Comparison of ENCODE assay signal across 10 mouse cellular contexts in genomic region chr3:122120217-122120616, GRCm38 (mm10).
A peak's percentile ranks its signal among the peaks of the same experiment; 100 is the strongest.
DNase-seq lines count a peak whose midpoint lies in the region; ATAC-seq and TF ChIP-seq lines count a peak whose summit lies in the region.
"Had no signal": no experiment of that assay in that cellular context is flagged by ENCODE, and none has a peak within 500 bp of the region (broad histone marks: within the 10 kb centered on the region; RNA-seq: fewer than 3 reads in every experiment).

No protein-coding gene starts in this region.

- H3K27ac ChIP-seq in cerebellum, adult 2 months (ENCODE audit: insufficient read depth, low read length), result peak overlapping the region; percentile 51; the same call in 1 of the 2 replicates
- peak overlapping the region; percentile 84 for H3K27ac ChIP-seq in heart, postnatal 0 days (ENCODE audit: low read depth)
- 0 out of 2 replicates have a peak overlapping the region, but pooled peaks have one; percentile 7 for H3K27ac ChIP-seq in limb, embryonic 13.5 days
- H3K27ac ChIP-seq: hindbrain, embryonic 13.5 days; macrophage had no signal

- no peak for TF ChIP-seq POLR2A in cerebellum, adult 2 months (IDR thresholded peaks at IDR 0.05; ENCODE audit: borderline replicate concordance, insufficient read depth, low read length)

- H3K9me3 ChIP-seq in heart, postnatal 0 days (replicated peaks; ENCODE audit: control insufficient read depth, low read length), result no peaks in the 10 kb centered on the region
- H3K9me3 ChIP-seq in limb, embryonic 13.5 days, result no peaks in the 10 kb centered on the region
- H3K9me3 ChIP-seq: hindbrain, embryonic 13.5 days had no signal

- no peak for TF ChIP-seq CTCF in cerebellum, adult 2 months (IDR thresholded peaks at IDR 0.05; ENCODE audit: borderline replicate concordance, insufficient read depth, low read depth, low read length)
- no peak for TF ChIP-seq CTCF in heart, postnatal 0 days (IDR thresholded peaks at IDR 0.05; ENCODE audit: low read depth)

- ATAC-seq in heart, postnatal 0 days (ENCODE audit: insufficient read depth, low read depth), result peak; percentile 42
- ATAC-seq in limb, embryonic 13.5 days (ENCODE audit: low FRiP score, low read depth), result no peak
- no peak for ATAC-seq in erythroid progenitor cell, adult 5-6 weeks (replicated peaks; ENCODE audit: low FRiP score, poor library complexity, severe bottlenecking)

- no peaks in the 10 kb centered on the region for H3K36me3 ChIP-seq in heart, postnatal 0 days (replicated peaks; ENCODE audit: control insufficient read depth, insufficient read depth, low read length)
- no peaks in the 10 kb centered on the region for H3K36me3 ChIP-seq in limb, embryonic 13.5 days
- H3K36me3 ChIP-seq: hindbrain, embryonic 13.5 days had no signal

- no peaks in the 10 kb centered on the region for H3K27me3 ChIP-seq in cerebellum, adult 2 months (ENCODE audit: control insufficient read depth, insufficient read depth, low read length)
- H3K27me3 ChIP-seq in heart, postnatal 0 days (ENCODE audit: control insufficient read depth, insufficient read depth, low read length), result no peaks in the 10 kb centered on the region
- no peaks in the 10 kb centered on the region for H3K27me3 ChIP-seq in limb, embryonic 13.5 days
- H3K27me3 ChIP-seq: hindbrain, embryonic 13.5 days had no signal

- H3K4me2 ChIP-seq in heart, postnatal 0 days (ENCODE audit: low read depth, low read length), result no peak overlapping the region
- H3K4me2 ChIP-seq in limb, embryonic 13.5 days (replicated peaks), result no peak overlapping the region
- H3K4me2 ChIP-seq: hindbrain, embryonic 13.5 days had no signal

- H3K9ac ChIP-seq in heart, postnatal 0 days (replicated peaks; ENCODE audit: low read depth, low read length), result no peak overlapping the region
- no peak overlapping the region for H3K9ac ChIP-seq in limb, embryonic 13.5 days
- H3K9ac ChIP-seq: hindbrain, embryonic 13.5 days had no signal

- TF ChIP-seq EP300 in heart, postnatal 0 days (IDR thresholded peaks at IDR 0.05; ENCODE audit: low read depth), result peak; percentile 90

- WGBS in cerebellum, adult 2 months, result 85% methylated on average over 7 of the region's 7 CpGs
- WGBS in heart, postnatal 0 days, result 67% methylated on average over 7 of the region's 7 CpGs
- WGBS in limb, embryonic 13.5 days, result 73% methylated on average over 7 of the region's 7 CpGs

- no peaks in the 10 kb centered on the region for H3K4me1 ChIP-seq in cerebellum, adult 2 months (ENCODE audit: control insufficient read depth, insufficient read depth, low read length)
- H3K4me1 ChIP-seq in heart, postnatal 0 days (ENCODE audit: control insufficient read depth, insufficient read depth), result peaks cover 8% of the 10 kb centered on the region; the same call in 1 of the 2 replicates
- H3K4me1 ChIP-seq in limb, embryonic 13.5 days, result peaks cover 19% of the 10 kb centered on the region

- DNase-seq in cerebellum, adult 2 months, result no peak
- DNase-seq in cerebellum, adult 9-11 months, result no peak
- DNase-seq in adrenal gland, postnatal 10 days, result peak; percentile 27
- peak; percentile 75 for DNase-seq in heart, postnatal 0 days (ENCODE audit: low spot score)
- no peak for DNase-seq in spleen, adult 12 weeks (ENCODE audit: low spot score)
- no peak for DNase-seq in cerebellum, adult 11 months

- no peak overlapping the region for H3K4me3 ChIP-seq in cerebellum, adult 2 months (replicated peaks; ENCODE audit: insufficient read depth, low read depth, low read length)
- H3K4me3 ChIP-seq in heart, postnatal 0 days (ENCODE audit: low read depth, low read length), result no peak overlapping the region
- no peak overlapping the region for H3K4me3 ChIP-seq in limb, embryonic 13.5 days
- H3K4me3 ChIP-seq: hindbrain, embryonic 13.5 days had no signal

Comparison
In these comparisons a context has a peak if more than half of its experiments do, and no peak if none do; other contexts are left out.
1. DNase-seq: peak in adrenal gland, postnatal 10 days (single experiment) and heart, postnatal 0 days (single experiment); none in cerebellum, adult 2 months (0 of 2), cerebellum, adult 9-11 months (single experiment), spleen, adult 12 weeks (single experiment) and cerebellum, adult 11 months (single experiment).
2. H3K27ac ChIP-seq: peak in every context shown above with its lines; median percentile 84 in heart, postnatal 0 days; 51 in cerebellum, adult 2 months; 7 in limb, embryonic 13.5 days.